Mouse (Mus musculus): ENCODE measurements around the gene 2810004N23Rik. TPM values are rescaled to one million over a fixed set of nuclear protein-coding genes. Genes with fewer than 3 reads are reported as not detected.

The 2810004N23Rik gene
- total and polyA plus RNA-seq, 3 experiments: 54.8 to 68.9 (median 64.0) TPM

GRCm38 (mm10) chr8:124839371-124839770, 23.5 kb downstream of the 2810004N23Rik start:
- Histone ChIP-seq H3K79me2 (ENCODE audit: control insufficient read depth, insufficient read depth, low read length, poor library complexity) (no peaks in the 10 kb centered on the region), H3K9me3 (replicated peaks; ENCODE audit: insufficient read depth, low read length) (no peaks in the 10 kb centered on the region), H3K4me1 (ENCODE audit: control insufficient read depth in 1 of 2, insufficient read depth in 2 of 2, low read length in 2 of 2) (no peaks in the 10 kb centered on the region), H3K9ac (ENCODE audit: control insufficient read depth, low read depth, low read length, poor library complexity, severe bottlenecking) (no peak overlapping the region), H3K4me3 (ENCODE audit: control insufficient read depth in 1 of 2, insufficient read depth in 1 of 2, low read depth in 2 of 2, low read length in 2 of 2) (no peak overlapping the region), H3K36me3 (ENCODE audit: control insufficient read depth in 1 of 2, insufficient read depth in 2 of 2, low read length in 2 of 2) (peaks cover 0 to 3% of the 10 kb centered on the region in 2 experiments; a peak in 1 of 4 replicates), H3K27me3 (ENCODE audit: control insufficient read depth in 1 of 2, insufficient read depth in 2 of 2, low read length in 2 of 2) (no peaks in the 10 kb centered on the region), H3K27ac (ENCODE audit: control insufficient read depth, low read depth, low read length) (no peak overlapping the region)
- TF ChIP-seq ZMIZ1 (IDR thresholded peaks at IDR 0.05; ENCODE audit: low read depth, low read length) (no peak), POLR2AphosphoS5 (IDR thresholded peaks at IDR 0.05; ENCODE audit: borderline replicate concordance, low read depth, low read length) (no peak), MAX (IDR thresholded peaks at IDR 0.05; ENCODE audit: low read length) (no peak)
- no peak for DNase-seq (ENCODE audit: low read depth, low spot score)

DNA sequence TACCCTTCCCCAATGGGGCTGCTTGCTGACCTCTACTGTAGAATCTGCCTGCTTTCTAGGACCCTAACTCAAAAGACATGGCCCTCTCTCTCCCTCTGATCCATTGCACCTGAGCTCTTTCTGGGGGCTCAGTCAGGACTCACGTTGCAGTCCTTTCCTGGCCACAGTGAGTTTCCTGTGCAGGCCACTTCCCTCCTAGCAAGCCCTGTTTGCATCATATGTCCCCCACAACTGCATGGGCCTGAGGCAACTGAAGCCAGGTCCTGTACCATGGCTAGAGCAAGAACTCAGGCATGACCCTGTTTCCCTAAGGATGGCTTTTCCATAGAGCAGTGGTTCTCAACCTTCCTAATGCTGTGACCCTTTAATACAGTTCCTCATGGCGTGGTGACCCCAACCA, 25.0 kb downstream of the 2810004N23Rik start:
- DNase-seq (ENCODE audit: low read depth, low spot score): no peak
- no peaks in the 10 kb centered on the region for H3K4me1 ChIP-seq (ENCODE audit: control insufficient read depth in 1 of 2, insufficient read depth in 2 of 2, low read length in 2 of 2)
- TF ChIP-seq ZKSCAN1 (IDR thresholded peaks at IDR 0.05; ENCODE audit: low read depth, low read length) (no peak), ZMIZ1 (IDR thresholded peaks at IDR 0.05; ENCODE audit: low read depth, low read length) (no peak), EP300 (IDR thresholded peaks at IDR 0.05; ENCODE audit: low read depth in 1 of 2, low read length in 2 of 2) (no peak), CHD1 (IDR thresholded peaks at IDR 0.05; ENCODE audit: low read depth, low read length) (no peak), ETS1 (IDR thresholded peaks at IDR 0.05; ENCODE audit: low read depth, low read length) (no peak), CTCF (IDR thresholded peaks at IDR 0.05 in 2 of 3, conservative IDR thresholded peaks at IDR 0.05 in 1 of 3; ENCODE audit: control insufficient read depth in 1 of 3, insufficient read depth in 1 of 3, low read depth in 2 of 3, low read length in 3 of 3, poor library complexity in 1 of 3, severe bottlenecking in 1 of 3) (no peak), RCOR1 (IDR thresholded peaks at IDR 0.05; ENCODE audit: low read depth, low read length) (no peak), SIN3A (IDR thresholded peaks at IDR 0.05; ENCODE audit: low read length) (no peak), USF2 (IDR thresholded peaks at IDR 0.05; ENCODE audit: borderline replicate concordance in 1 of 2, insufficient read depth in 1 of 2, low read depth in 1 of 2, low read length in 2 of 2) (no peak), TAL1 (IDR thresholded peaks at IDR 0.05; ENCODE audit: low read length) (no peak), TCF12 (IDR thresholded peaks at IDR 0.05; ENCODE audit: low read depth, low read length) (no peak), E2F4 (IDR thresholded peaks at IDR 0.05; ENCODE audit: borderline replicate concordance, low read depth, low read length) (no peak), GATA1 (IDR thresholded peaks at IDR 0.05; ENCODE audit: low read depth, low read length) (no peak), MEF2A (IDR thresholded peaks at IDR 0.05; ENCODE audit: extremely low read depth, insufficient replicate concordance, low read depth, low read length, poor library complexity, severe bottlenecking) (no peak)

More for the DNA sequence above, 25.0 kb downstream of the 2810004N23Rik start:
- Histone ChIP-seq H3K9ac (ENCODE audit: control insufficient read depth, low read depth, low read length, poor library complexity, severe bottlenecking) (no peak overlapping the region), H3K27ac (ENCODE audit: control insufficient read depth, low read depth, low read length) (no peak overlapping the region), H3K4me3 (ENCODE audit: control insufficient read depth in 1 of 2, insufficient read depth in 1 of 2, low read depth in 2 of 2, low read length in 2 of 2) (no peak overlapping the region), H3K79me2 (ENCODE audit: control insufficient read depth, insufficient read depth, low read length, poor library complexity) (no peaks in the 10 kb centered on the region), H3K36me3 (ENCODE audit: control insufficient read depth in 1 of 2, insufficient read depth in 2 of 2, low read length in 2 of 2) (peaks cover 0 to 3% of the 10 kb centered on the region in 2 experiments; a peak in 1 of 4 replicates), H3K27me3 (ENCODE audit: control insufficient read depth in 1 of 2, insufficient read depth in 2 of 2, low read length in 2 of 2) (no peaks in the 10 kb centered on the region), H3K9me3 (replicated peaks; ENCODE audit: insufficient read depth, low read length) (no peaks in the 10 kb centered on the region)

Data from MEL (cell line).